Mouse (Mus musculus) bone marrow, adult 2 months (tissue): Measurements from ENCODE around the gene Defb35.

ENCODE experiments used
- CTCF ChIP-seq: fragments of 200-500 bp; IDR thresholded peaks from 2 replicates; pipeline ENCODE4 v1.5.1; 2011; ENCODE audit warnings: low read length, control low read depth; ENCODE audit not compliant: control insufficient read depth, insufficient read depth
- POLR2A ChIP-seq: fragments of 200-500 bp; IDR thresholded peaks from 2 replicates; pipeline ENCODE4 v1.6.1; 2011; ENCODE audit warnings: low read depth, mild to moderate bottlenecking, control low read depth, low read length, borderline replicate concordance; ENCODE audit not compliant: control insufficient read depth

DNA sequence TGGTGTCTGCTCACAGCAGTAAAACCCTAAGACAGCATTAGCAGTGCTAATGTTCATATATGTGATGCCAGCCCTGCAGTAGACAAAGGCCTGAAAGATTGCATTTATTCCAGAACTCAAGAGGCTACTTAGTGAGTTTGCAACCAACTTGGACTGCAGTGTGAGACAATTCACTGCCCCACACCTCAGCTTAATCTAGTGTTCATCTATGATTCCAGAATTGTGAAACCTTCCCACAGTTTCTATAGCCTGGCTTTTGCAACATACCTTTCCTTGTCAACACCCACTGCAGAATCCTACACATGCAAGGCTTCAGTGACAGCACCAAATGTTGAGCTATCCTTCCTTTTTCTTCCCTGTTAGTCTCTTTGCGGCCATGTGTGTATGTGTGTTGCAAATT lies 28.5 kb downstream of the Defb35 start:
- TF ChIP-seq CTCF (no peak), POLR2A (no peak)
